Mouse (Mus musculus) CD4-positive, CD25-positive, alpha-beta regulatory T cell, adult 2 months (primary cell): ENCODE measurements around the gene Gm45711.

ENCODE experiments used
- DNase-seq: peaks from one replicate; pipeline ENCODE4 v3.0.0-alpha.2; 2012; ENCODE audit warnings: low read depth, low spot score

The Gm45711 gene

GRCm38 (mm10) chr8:104242038-104242644 lies 67.7 kb downstream of the Gm45711 start:
- DNase-seq, result no peak

DNA sequence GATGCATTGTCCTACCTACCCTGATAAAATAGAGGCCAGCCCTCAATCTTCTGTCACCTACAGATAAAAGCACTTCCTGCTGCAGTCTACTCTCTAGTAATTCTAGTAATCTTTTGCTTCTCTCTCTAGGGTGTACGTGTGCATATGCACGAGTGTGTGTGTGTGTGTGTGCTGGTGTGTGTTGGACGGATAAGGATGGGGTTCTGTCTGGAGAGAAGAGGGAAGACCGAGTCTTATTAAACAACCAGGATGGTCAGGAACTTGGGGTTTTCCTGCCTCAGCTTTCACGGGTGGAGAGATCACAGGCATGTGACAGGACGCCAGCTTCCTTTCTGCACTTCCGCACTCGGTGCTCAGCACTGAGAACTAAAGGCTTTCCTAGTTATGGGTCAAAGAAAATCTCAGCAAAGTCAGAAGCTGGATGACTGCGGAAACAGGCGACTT lies 70.4 kb downstream of the Gm45711 start:
- peak; percentile 71 for DNase-seq

DNA sequence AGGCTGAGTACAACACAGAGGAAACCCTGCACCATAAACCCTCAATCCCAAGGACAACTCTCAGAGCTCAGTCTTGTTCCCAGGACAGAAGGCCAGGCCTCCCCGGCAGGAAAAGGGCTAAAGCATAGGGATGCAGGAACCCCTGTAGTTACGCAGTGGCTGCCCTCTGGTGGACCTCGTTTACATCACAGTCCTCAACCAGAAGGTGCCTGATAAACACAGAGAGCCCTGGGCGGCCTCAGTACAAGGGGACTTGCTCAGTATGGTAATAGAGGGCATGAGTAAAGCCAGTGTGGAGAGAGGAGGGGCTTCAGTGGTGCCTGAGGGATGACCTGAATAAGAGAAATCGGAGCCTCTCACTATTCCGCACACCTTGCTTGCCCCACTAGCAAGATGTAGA lies 75.3 kb downstream of the Gm45711 start:
- DNase-seq, result no peak

DNA sequence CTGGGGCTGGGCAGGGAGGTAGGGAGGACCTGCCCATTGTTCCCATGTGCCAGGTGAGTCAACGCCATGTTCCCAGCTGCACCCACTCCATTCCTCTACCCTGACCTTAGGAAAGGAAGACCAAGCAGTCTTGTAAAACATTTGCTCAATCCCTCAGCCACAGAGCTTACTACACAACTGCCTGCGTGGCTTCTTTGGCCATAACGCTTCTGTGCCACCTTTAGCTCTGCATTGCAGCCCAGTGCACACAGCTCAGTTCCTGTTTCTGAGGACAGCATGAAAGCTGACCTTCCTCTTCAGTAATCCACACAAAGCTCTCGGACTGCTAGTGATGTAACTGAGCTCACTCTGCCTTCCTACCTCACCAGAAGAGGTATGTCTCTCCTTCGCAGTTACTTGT lies 77.0 kb downstream of the Gm45711 start:
- DNase-seq, result no peak

- DNase-seq, result no peak
Measured at GRCm38 (mm10) chr8:104232039-104232438, 77.8 kb downstream of the Gm45711 start.
